In the genomic region with DNA sequence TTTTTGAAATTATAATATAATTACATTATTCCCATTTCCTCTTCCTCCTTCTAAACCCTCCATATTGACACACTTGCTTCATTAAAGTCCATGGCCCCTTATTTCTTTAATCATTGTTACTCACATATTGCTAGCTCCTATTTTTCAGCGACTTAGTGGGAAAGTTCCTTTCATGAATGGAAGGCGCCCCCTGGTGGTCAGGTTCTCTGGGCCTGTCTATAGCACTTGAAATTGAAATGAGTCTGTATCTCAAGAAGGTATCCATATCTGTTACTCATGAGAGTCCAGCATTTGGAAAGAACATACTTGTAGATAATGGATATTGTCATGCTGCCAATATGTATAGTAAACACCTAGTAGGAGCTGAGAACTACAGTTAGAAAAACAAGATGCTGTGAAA, we compare ENCODE assay signal across 9 mouse cellular contexts.
A peak's percentile ranks its signal among the peaks of the same experiment; 100 is the strongest.
DNase-seq lines count a peak whose midpoint lies in the region; ATAC-seq lines count a peak whose summit lies in the region.
"Had no signal": no experiment of that assay in that cellular context is flagged by ENCODE, and none has a peak within 500 bp of the region (broad histone marks: within the 10 kb centered on the region; RNA-seq: fewer than 3 reads in every experiment).

No protein-coding gene starts in this region.

- H3K27me3 ChIP-seq in forebrain, embryonic 13.5 days, result no peaks in the 10 kb centered on the region
- H3K27me3 ChIP-seq in limb, embryonic 10.5 days (ENCODE audit: low read depth, poor library complexity, severe bottlenecking), result no peaks in the 10 kb centered on the region
- H3K27me3 ChIP-seq in neural tube, embryonic 11.5 days (ENCODE audit: control insufficient read depth, insufficient read depth, low read length), result no peaks in the 10 kb centered on the region
- H3K27me3 ChIP-seq: embryonic facial prominence, embryonic 13.5 days had no signal

- no peaks in the 10 kb centered on the region for H3K4me1 ChIP-seq in forebrain, embryonic 13.5 days
- H3K4me1 ChIP-seq in limb, embryonic 10.5 days, result no peaks in the 10 kb centered on the region
- H3K4me1 ChIP-seq in neural tube, embryonic 11.5 days (ENCODE audit: control insufficient read depth, insufficient read depth, low read length), result no peaks in the 10 kb centered on the region
- H3K4me1 ChIP-seq: embryonic facial prominence, embryonic 13.5 days had no signal

- no peaks in the 10 kb centered on the region for H3K36me3 ChIP-seq in forebrain, embryonic 13.5 days (ENCODE audit: poor library complexity, severe bottlenecking)
- no peaks in the 10 kb centered on the region for H3K36me3 ChIP-seq in limb, embryonic 10.5 days
- H3K36me3 ChIP-seq in neural tube, embryonic 11.5 days (ENCODE audit: control insufficient read depth, insufficient read depth, low read length), result no peaks in the 10 kb centered on the region
- H3K36me3 ChIP-seq: embryonic facial prominence, embryonic 13.5 days had no signal

- no peak overlapping the region for H3K4me3 ChIP-seq in forebrain, embryonic 13.5 days
- no peak overlapping the region for H3K4me3 ChIP-seq in limb, embryonic 10.5 days
- no peak overlapping the region for H3K4me3 ChIP-seq in neural tube, embryonic 11.5 days (ENCODE audit: low read depth, low read length)
- H3K4me3 ChIP-seq: embryonic facial prominence, embryonic 13.5 days had no signal

- H3K9me3 ChIP-seq in forebrain, embryonic 13.5 days (replicated peaks), result no peaks in the 10 kb centered on the region
- H3K9me3 ChIP-seq in limb, embryonic 10.5 days (replicated peaks), result no peaks in the 10 kb centered on the region
- H3K9me3 ChIP-seq in neural tube, embryonic 11.5 days (ENCODE audit: control insufficient read depth, low read length), result no peaks in the 10 kb centered on the region
- H3K9me3 ChIP-seq: embryonic facial prominence, embryonic 13.5 days had no signal

- DNase-seq in layer of hippocampus, adult 11-12 months (ENCODE audit: low spot score), result peak; percentile 68
- no peak for DNase-seq in layer of hippocampus, adult 9-10 months (ENCODE audit: low spot score)
- peak; percentile 27 to 34 for DNase-seq in adrenal gland, postnatal 4 days (ENCODE audit: low spot score in 2 of 2)
- DNase-seq in hindlimb bud, embryonic 11.5 days (ENCODE audit: extremely low spot score, low read depth, low spot score), result peak; percentile 26
- DNase-seq in limb, embryonic 10.5 days (ENCODE audit: low spot score), result peak; percentile 86
- peak; percentile 80 for DNase-seq in neural tube, embryonic 11.5 days (ENCODE audit: low spot score)
- peak; percentile 5 for DNase-seq in testis, postnatal 14 days (ENCODE audit: low spot score)

- no peak overlapping the region for H3K4me2 ChIP-seq in forebrain, embryonic 13.5 days
- H3K4me2 ChIP-seq in neural tube, embryonic 11.5 days (ENCODE audit: low read depth), result no peak overlapping the region
- H3K4me2 ChIP-seq: embryonic facial prominence, embryonic 13.5 days had no signal

- ATAC-seq in forebrain, embryonic 13.5 days, result peak; percentile 67; the same call in 1 of the 2 replicates
- no peak; the same call in 1 of the 2 replicates for ATAC-seq in neural tube, embryonic 11.5 days (ENCODE audit: insufficient read depth, low FRiP score, low TSS enrichment)

- H3K27ac ChIP-seq in forebrain, embryonic 13.5 days, result no peak overlapping the region
- no peak overlapping the region for H3K27ac ChIP-seq in limb, embryonic 10.5 days
- H3K27ac ChIP-seq in neural tube, embryonic 11.5 days (ENCODE audit: low read depth, low read length), result no peak overlapping the region
- H3K27ac ChIP-seq: embryonic facial prominence, embryonic 13.5 days had no signal

- WGBS in forebrain, embryonic 13.5 days, result 12% methylated on average over 2 of the region's 2 CpGs
- 4% methylated on average over 2 of the region's 2 CpGs for WGBS in limb, embryonic 10.5 days
- 14% methylated on average over 2 of the region's 2 CpGs for WGBS in neural tube, embryonic 11.5 days

- no peak overlapping the region for H3K9ac ChIP-seq in forebrain, embryonic 13.5 days
- no peak overlapping the region for H3K9ac ChIP-seq in neural tube, embryonic 11.5 days (ENCODE audit: low read length)
- H3K9ac ChIP-seq: embryonic facial prominence, embryonic 13.5 days had no signal
